Mouse (Mus musculus) bone marrow, adult 2 months (tissue): ENCODE results near the gene Nploc4. TPM values are rescaled to one million over a fixed set of nuclear protein-coding genes. Genes with fewer than 3 reads are reported as not detected.
A peak's percentile ranks its signal among the peaks of the same experiment; 100 is the strongest.
"Not testable (repeated sequence)": the region's sequence is repeated elsewhere in the genome, so short reads cannot be mapped to it uniquely, and the experiment has no call there.

Source experiments
- H3K27ac ChIP-seq: fragments of 200-500 bp; 2 replicates; pipeline ENCODE4 v1.5.1; 2012; ENCODE audit warnings: low read depth, mild to moderate bottlenecking, control low read depth, inconsistent platforms, low read length; ENCODE audit not compliant: control insufficient read depth, poor library complexity, insufficient read depth
- H3K4me1 ChIP-seq: fragments of 200-500 bp; 2 replicates; pipeline ENCODE4 v1.6.1; 2011; ENCODE audit warnings: low read length; ENCODE audit not compliant: control insufficient read depth, insufficient read depth
- H3K4me3 ChIP-seq: fragments of 200-500 bp; replicated peaks from 2 replicates; pipeline ENCODE3; 2011; ENCODE audit warnings: mild to moderate bottlenecking, low read depth, low read length, control low read depth; ENCODE audit not compliant: control insufficient read depth
- CTCF ChIP-seq: fragments of 200-500 bp; IDR thresholded peaks from 2 replicates; pipeline ENCODE4 v1.5.1; 2011; ENCODE audit warnings: low read length, control low read depth; ENCODE audit not compliant: control insufficient read depth, insufficient read depth
- POLR2A ChIP-seq: fragments of 200-500 bp; IDR thresholded peaks from 2 replicates; pipeline ENCODE4 v1.6.1; 2011; ENCODE audit warnings: low read depth, mild to moderate bottlenecking, control low read depth, low read length, borderline replicate concordance; ENCODE audit not compliant: control insufficient read depth
- WGBS: fragments of 180-500 bp; shearing (Covaris S2); methylation state at CpG from one replicate; pipeline ENCODE4 v1.1.7; 2018; 5-methylcytosine and 5-hydroxymethylcytosine counted together
- polyA plus RNA-seq: library from polyadenylated mRNA; stranded (reverse); fragments of >200 nt; gene quantifications from 2 replicates; pipeline ENCODE4 v1.2.4, GENCODE M21; 2011; ENCODE audit warnings: low replicate concordance; ENCODE audit not compliant: missing spikeins, insufficient read depth, insufficient read length

The Nploc4 gene
- polyA plus RNA-seq, 1 experiment, result 30.0 TPM

GRCm38 (mm10) chr11:120349986-120350702 is 87.4 kb downstream of the Nploc4 start:
- TF ChIP-seq CTCF (no peak), POLR2A (peak; percentile 53; the same call in 1 of the 2 replicates)
- H3K4me1 ChIP-seq, result peaks cover 8% of the 10 kb centered on the region; the same call in 1 of the 2 replicates
- H3K4me3 ChIP-seq, result peak overlapping the region; percentile 78
- WGBS, result under 1% methylated on average over 68 of the region's 68 CpGs
- H3K27ac ChIP-seq, result peak overlapping the region; percentile 98

DNA sequence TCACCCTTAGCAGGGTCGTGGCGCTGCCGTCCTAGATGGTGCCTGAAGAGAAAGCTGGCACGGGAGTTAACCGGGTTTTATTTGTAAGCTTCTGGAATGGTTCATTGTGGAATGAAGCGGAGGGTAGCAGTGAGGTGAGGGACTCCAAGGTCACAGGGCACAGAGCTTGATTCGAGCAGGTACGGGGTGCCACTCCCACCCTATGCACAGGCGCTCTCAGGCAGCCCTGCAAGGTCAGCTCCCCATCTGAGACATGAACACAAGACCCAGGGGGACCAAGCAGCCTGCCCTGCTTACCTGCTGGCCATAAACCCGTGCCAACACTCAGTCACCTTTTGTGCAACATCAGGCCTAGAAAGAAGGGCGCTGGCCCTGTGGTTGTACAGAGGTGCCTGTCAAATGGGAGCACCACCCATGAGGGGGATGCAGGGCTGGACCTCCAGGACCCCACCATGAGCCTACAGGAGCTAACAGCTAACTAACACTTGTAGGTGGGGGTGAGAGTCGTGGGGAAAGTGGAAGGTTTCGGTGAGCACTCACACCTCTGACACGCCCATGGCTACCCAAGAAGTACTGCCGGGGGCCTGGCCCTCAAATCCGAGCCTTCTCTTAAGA is 88.0 kb downstream of the Nploc4 start:
- Histone ChIP-seq H3K4me1 (peaks cover 6% of the 10 kb centered on the region; the same call in 1 of the 2 replicates), H3K27ac (peak overlapping the region; percentile 98), H3K4me3 (peak overlapping the region; percentile 78)
- peak; percentile 8; the same call in 1 of the 2 replicates for TF ChIP-seq POLR2A
- no peak for TF ChIP-seq CTCF
- WGBS, result 3% methylated on average over 16 of the region's 16 CpGs

DNA sequence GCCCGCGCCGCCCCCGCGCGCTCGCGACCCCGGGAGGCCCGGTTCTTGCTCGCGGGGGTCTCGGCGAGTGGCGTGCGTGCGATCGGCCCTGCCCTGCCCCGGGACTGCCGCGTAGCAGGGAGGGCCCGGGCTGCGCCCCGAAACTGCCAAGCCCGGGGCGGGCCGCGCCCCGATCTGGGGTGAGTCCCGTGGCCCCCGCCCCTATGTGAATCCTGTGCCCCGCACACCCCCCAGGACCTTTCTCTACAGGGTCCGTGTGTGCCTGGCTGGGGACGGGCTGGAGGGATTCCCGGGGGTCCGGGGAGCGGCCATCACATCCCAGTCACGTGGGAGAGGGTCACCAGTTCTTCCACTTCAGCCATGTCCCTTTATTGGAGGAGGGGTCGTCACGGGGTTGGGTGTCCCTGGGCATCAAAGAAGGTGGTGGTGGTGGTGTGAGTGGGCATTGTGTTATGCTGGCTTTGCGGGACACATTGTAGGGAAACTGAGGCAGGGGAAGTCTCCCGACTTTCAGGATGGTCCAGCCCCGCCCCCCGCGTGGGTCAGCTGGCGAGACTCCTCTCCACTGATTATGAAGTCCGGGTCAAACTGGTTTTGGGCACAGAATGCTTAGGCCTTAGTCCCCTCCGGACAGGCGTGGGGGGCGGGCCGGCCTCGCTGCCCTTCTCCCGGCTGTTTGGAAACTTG is 88.7 kb downstream of the Nploc4 start:
- WGBS, result 1% methylated on average over 53 of the region's 53 CpGs
- Histone ChIP-seq H3K4me3 (peak overlapping the region; percentile 78), H3K4me1 (peaks cover 4% of the 10 kb centered on the region; the same call in 1 of the 2 replicates), H3K27ac (peak overlapping the region; percentile 98)
- TF ChIP-seq POLR2A (peak; percentile 58; the same call in 1 of the 2 replicates), CTCF (no peak)

GRCm38 (mm10) chr11:120347791-120348683 is 89.5 kb downstream of the Nploc4 start, which contains the start of gene Actg1:
Gene Actg1 (minus strand): TSS chr11:120348542.
- TF ChIP-seq POLR2A (peak; percentile 88), CTCF (no peak)
- H3K4me3 ChIP-seq, result peak within 1 kb of the TSS; percentile 92
- peaks cover 4% of the 10 kb centered on the region; the same call in 1 of the 2 replicates for H3K4me1 ChIP-seq
- H3K27ac ChIP-seq, result peak within 1 kb of the TSS; percentile 100
- WGBS, result 11% methylated on average over 103 of the region's 103 CpGs

- TF ChIP-seq POLR2A, result no peak
- no peak for TF ChIP-seq CTCF
- whole genome bisulfite sequencing, result 2% methylated on average over 10 of the region's 10 CpGs
These were observed 90.2 kb downstream of the Nploc4 start for GRCm38 (mm10) chr11:120347301-120347700.

GRCm38 (mm10) chr11:120346383-120347034 is 91.0 kb downstream of the Nploc4 start:
- peak overlapping the region; percentile 64 for H3K4me3 ChIP-seq
- H3K27ac ChIP-seq, H3K4me1 ChIP-seq: not testable (repeated sequence)
- whole genome bisulfite sequencing, result 38% methylated on average over 11 of the region's 13 CpGs

More at GRCm38 (mm10) chr11:120347301-120347700, 90.2 kb downstream of the Nploc4 start:
- peak overlapping the region; percentile 92 for H3K4me3 ChIP-seq
- peak overlapping the region; percentile 100 for H3K27ac ChIP-seq
- H3K4me1 ChIP-seq, result peaks cover 1% of the 10 kb centered on the region; the same call in 1 of the 2 replicates

GRCm38 (mm10) chr11:120345067-120345681 is 92.3 kb downstream of the Nploc4 start:
- WGBS, result 65% methylated on average over 1 of the region's 1 CpGs
- TF ChIP-seq POLR2A, result 0 out of 2 replicates have a peak, but pooled peaks have one; percentile 18
- TF ChIP-seq CTCF, result no peak
- H3K4me3 ChIP-seq, result no peak overlapping the region
- H3K27ac ChIP-seq, result no peak overlapping the region
- H3K4me1 ChIP-seq, result peaks cover 2% of the 10 kb centered on the region; the same call in 1 of the 2 replicates
